Mouse (Mus musculus): Measurements from ENCODE around the gene Casz1. TPM values are rescaled to one million over a fixed set of nuclear protein-coding genes. Genes with fewer than 3 reads are reported as not detected.

Casz1 gene
- polyA plus RNA-seq, 1 experiment from 2014 or later = 6.3 TPM

DNA sequence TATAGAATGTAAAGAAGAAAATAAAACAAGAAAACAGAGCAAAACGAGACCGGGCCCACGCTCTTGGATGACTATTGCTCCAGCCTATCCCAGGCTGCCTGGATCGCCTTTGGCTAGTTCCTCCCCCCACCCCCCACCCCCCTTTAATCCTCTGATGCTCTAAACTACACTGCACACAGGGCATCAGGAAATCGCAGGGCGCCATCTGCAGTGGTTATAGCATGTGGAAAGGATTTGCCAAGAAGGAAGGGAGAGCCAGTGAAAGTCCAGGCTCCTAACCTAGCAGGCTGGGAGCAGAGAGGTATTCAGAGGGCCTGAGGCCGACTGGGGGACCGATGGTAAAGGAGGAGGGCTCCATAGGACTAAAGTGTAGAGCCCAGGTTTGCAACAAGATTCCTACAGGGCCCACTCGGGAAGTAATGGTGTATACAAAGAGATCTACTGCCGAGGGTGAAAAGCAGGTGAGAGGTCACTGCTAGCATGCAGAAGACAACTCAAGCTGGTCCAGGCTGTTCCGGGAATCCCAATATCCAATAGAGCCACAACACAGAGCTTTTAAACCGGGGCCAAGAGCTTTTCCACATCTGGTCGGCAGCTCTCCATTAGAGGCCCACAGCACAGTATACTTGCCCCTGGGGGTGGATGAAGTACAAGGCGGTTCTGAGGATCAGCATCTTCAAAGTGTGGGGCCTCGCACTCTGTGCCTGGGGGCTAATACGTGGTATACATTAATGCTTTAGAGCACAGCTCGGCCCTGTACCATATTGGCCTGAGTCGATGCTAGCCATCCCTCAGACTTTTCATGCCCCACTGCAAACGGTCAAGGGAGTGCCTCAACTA lies 180.7 kb downstream of the Casz1 start:
- Histone ChIP-seq H3K27ac (replicated peaks) (peak overlapping the region; percentile 68), H3K9me3 (replicated peaks) (no peaks in the 10 kb centered on the region), H3K36me3 (peaks cover 18% of the 10 kb centered on the region), H3K4me3 (no peak overlapping the region), H3K27me3 (ENCODE audit: low read depth, poor library complexity, severe bottlenecking) (peaks cover 3% of the 10 kb centered on the region; the same call in 1 of the 2 replicates), H3K4me1 (peaks cover 56% of the 10 kb centered on the region)
- DNase-seq (ENCODE audit: low spot score) = no peak
- 56% methylated on average over 19 of the region's 19 CpGs for WGBS

- H3K4me1 ChIP-seq = peaks cover 58% of the 10 kb centered on the region
- H3K36me3 ChIP-seq = peaks cover 18% of the 10 kb centered on the region
- peaks cover 3% of the 10 kb centered on the region; the same call in 1 of the 2 replicates for H3K27me3 ChIP-seq (ENCODE audit: low read depth, poor library complexity, severe bottlenecking)
- H3K27ac ChIP-seq (replicated peaks) = peak overlapping the region; percentile 68
- DNase-seq (ENCODE audit: low spot score) = no peak
- WGBS = 57% methylated on average over 24 of the region's 24 CpGs
- H3K4me3 ChIP-seq = no peak overlapping the region
- no peaks in the 10 kb centered on the region for H3K9me3 ChIP-seq (replicated peaks)
Measured at GRCm38 (mm10) chr4:148985541-148986476, 181.6 kb downstream of the Casz1 start.

DNA sequence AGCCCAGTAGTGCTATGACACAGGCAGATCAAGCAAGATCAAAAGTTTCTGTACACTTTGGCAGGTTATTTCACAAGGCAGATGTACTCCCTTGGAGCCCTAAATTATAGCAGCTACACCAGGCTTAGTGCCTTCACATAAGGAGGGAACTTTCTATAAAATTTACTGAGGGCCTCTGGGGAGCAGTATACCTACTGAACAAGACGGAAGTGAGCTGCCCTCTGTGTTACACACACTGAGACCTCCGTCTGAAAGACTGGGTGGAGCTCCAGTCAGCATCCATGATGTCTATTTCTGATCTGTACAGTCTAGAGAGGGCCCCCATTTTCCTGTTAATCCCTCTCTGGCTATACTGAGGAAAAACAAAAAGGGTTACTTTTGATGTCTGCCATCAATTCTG lies 185.8 kb downstream of the Casz1 start:
- Histone ChIP-seq H3K27me3 (ENCODE audit: low read depth, poor library complexity, severe bottlenecking) (no peaks in the 10 kb centered on the region), H3K27ac (replicated peaks) (no peak overlapping the region), H3K4me1 (peaks cover 36% of the 10 kb centered on the region), H3K4me3 (no peak overlapping the region), H3K36me3 (no peaks in the 10 kb centered on the region), H3K9me3 (replicated peaks) (no peaks in the 10 kb centered on the region)
- WGBS = 67% methylated on average over 2 of the region's 2 CpGs
- no peak for DNase-seq (ENCODE audit: low spot score)

DNA sequence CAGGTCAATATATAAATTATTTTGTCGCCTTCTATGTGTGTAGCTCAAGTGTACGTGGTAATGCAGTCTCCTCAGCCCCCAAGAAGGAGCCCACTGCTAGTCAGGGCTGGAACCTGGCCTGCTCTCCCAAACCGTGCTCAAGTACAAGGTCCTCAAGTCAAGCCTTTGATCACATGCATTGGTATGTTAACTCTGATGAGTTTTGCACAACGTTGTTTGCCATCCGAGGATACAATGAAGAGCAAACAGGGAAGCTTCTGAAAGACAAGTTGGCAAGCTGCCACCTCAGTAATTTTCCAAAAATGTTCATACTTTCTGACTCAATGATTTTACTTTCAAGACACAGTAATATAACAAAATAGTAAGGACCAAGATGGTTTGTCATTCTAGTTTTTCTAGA lies 189.7 kb downstream of the Casz1 start:
- H3K27ac ChIP-seq (replicated peaks) = no peak overlapping the region
- H3K27me3 ChIP-seq (ENCODE audit: low read depth, poor library complexity, severe bottlenecking) = no peaks in the 10 kb centered on the region
- H3K4me1 ChIP-seq = peaks cover 9% of the 10 kb centered on the region; the same call in 1 of the 2 replicates
- H3K4me3 ChIP-seq = no peak overlapping the region
- H3K36me3 ChIP-seq = 0 out of 2 replicates have a peak, but pooled peaks cover 4% of the 10 kb centered on the region
- H3K9me3 ChIP-seq (replicated peaks) = no peaks in the 10 kb centered on the region
- no peak for DNase-seq (ENCODE audit: low spot score)
- WGBS = 95% methylated on average over 5 of the region's 5 CpGs

DNA sequence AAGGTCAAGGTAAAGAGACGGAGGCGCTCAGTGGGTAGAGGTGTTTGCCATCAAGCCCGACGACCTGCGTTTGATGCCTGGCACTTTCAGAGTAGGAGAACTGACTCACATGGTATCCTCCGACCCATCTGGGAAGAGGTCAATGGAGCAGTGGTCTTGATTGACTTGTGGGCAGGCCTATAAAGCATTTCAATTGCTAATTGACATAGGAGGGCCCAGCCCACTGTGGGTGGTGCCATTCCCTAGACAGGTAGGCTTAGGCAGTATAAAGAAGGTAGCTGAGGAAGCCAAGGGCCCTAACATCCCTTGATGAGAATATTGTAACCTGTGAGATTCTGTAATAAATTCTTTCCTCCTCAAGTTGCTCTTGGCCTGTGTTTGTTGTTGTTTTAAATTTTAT lies 196.5 kb downstream of the Casz1 start:
- peaks cover 14% of the 10 kb centered on the region for H3K36me3 ChIP-seq
- no peaks in the 10 kb centered on the region for H3K27me3 ChIP-seq (ENCODE audit: low read depth, poor library complexity, severe bottlenecking)
- H3K9me3 ChIP-seq (replicated peaks) = no peaks in the 10 kb centered on the region
- 93% methylated on average over 6 of the region's 6 CpGs for WGBS
- no peak overlapping the region for H3K27ac ChIP-seq (replicated peaks)
- H3K4me3 ChIP-seq = no peak overlapping the region
- DNase-seq (ENCODE audit: low spot score) = no peak
- H3K4me1 ChIP-seq = no peaks in the 10 kb centered on the region

DNA sequence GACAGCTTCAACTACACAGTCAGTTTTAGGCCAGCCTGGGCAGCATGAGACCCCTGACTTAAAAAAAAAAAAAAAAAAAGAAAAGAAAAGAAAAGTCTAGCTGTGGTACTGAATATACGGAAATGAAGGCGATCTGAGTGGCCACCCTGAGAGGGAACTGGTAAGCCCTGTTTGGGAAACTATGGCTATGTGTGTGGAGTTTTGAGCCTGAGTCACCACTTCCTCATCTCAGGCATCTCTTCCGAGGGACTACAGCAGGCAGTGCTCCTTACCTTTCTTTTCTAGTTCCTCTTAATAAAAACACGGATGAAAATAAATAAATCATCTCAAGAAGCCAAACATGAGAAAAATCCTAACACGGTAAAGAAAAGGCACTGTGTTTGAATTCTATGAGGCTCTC lies 197.3 kb downstream of the Casz1 start:
- Histone ChIP-seq H3K4me3 (no peak overlapping the region), H3K36me3 (peaks cover 14% of the 10 kb centered on the region), H3K27ac (replicated peaks) (no peak overlapping the region), H3K4me1 (no peaks in the 10 kb centered on the region), H3K9me3 (replicated peaks) (no peaks in the 10 kb centered on the region), H3K27me3 (ENCODE audit: low read depth, poor library complexity, severe bottlenecking) (no peaks in the 10 kb centered on the region)
- 90% methylated on average over 5 of the region's 5 CpGs for WGBS
- no peak for DNase-seq (ENCODE audit: low spot score)

GRCm38 (mm10) chr4:149002441-149003093 lies 198.3 kb downstream of the Casz1 start:
- no peaks in the 10 kb centered on the region for H3K4me1 ChIP-seq
- no peaks in the 10 kb centered on the region for H3K27me3 ChIP-seq (ENCODE audit: low read depth, poor library complexity, severe bottlenecking)
- H3K27ac ChIP-seq (replicated peaks) = no peak overlapping the region
- H3K36me3 ChIP-seq = peaks cover 14% of the 10 kb centered on the region
- H3K4me3 ChIP-seq = no peak overlapping the region
- WGBS = 92% methylated on average over 11 of the region's 11 CpGs
- no peak for DNase-seq (ENCODE audit: low spot score)
- no peaks in the 10 kb centered on the region for H3K9me3 ChIP-seq (replicated peaks)

Other genes starting within 250 kb of the Casz1 start
- gene Exosc10, start 246.0 kb upstream of the Casz1 start, polyA plus RNA-seq (2016; fragmentation: Nextera tagmentation; extraction: Ambion mirVana) = 96.2 and 98.8 TPM in 2 replicates
- gene Srm, start 212.9 kb upstream of the Casz1 start, polyA plus RNA-seq (2016; fragmentation: Nextera tagmentation; extraction: Ambion mirVana) = 191 and 236 TPM in 2 replicates
- 0.12 and 0.45 TPM in 2 replicates for gene Masp2, start 201.9 kb upstream of the Casz1 start, polyA plus RNA-seq (2016; fragmentation: Nextera tagmentation; extraction: Ambion mirVana)
- 427 and 457 TPM in 2 replicates for gene Tardbp, start 177.4 kb upstream of the Casz1 start, polyA plus RNA-seq (2016; fragmentation: Nextera tagmentation; extraction: Ambion mirVana)
- 0.09 TPM in 1 of 2 replicates, not detected in the other for gene Gm572, start 161.1 kb upstream of the Casz1 start, polyA plus RNA-seq (2016; fragmentation: Nextera tagmentation; extraction: Ambion mirVana)